Mouse (Mus musculus) liver, embryonic 13.5 days (tissue): Measurements from ENCODE around the gene Nup210. TPM values are rescaled to one million over a fixed set of nuclear protein-coding genes. Genes with fewer than 3 reads are reported as not detected.

Source experiments
- ATAC-seq: fragments of 200-750 bp; cut with Nextera tagmentation; 2 replicates; pipeline ENCODE4 v1.8.0; 2017; ENCODE audit warnings: low read depth, mild to moderate bottlenecking, moderate number of reproducible peaks, moderate library complexity
- DNase-seq: peaks from one replicate; pipeline ENCODE4 v3.0.0; 2022
- H3K27ac ChIP-seq: fragments of 300-500 bp; sonication (generic); 2 replicates; pipeline ENCODE4 v1.5.1; 2015; ENCODE audit warnings: moderate library complexity, mild to moderate bottlenecking, inconsistent platforms
- H3K27me3 ChIP-seq: fragments of 300-500 bp; sonication (generic); 2 replicates; pipeline ENCODE4 v1.6.1; 2015; ENCODE audit warnings: mild to moderate bottlenecking, inconsistent platforms
- H3K36me3 ChIP-seq: fragments of 300-500 bp; sonication (generic); 2 replicates; pipeline ENCODE4 v1.6.1; 2015; ENCODE audit warnings: mild to moderate bottlenecking, inconsistent platforms
- H3K4me1 ChIP-seq: fragments of 300-500 bp; sonication (generic); replicated peaks from 2 replicates; pipeline ENCODE4 v1.6.1; 2015; ENCODE audit warnings: inconsistent platforms
- H3K4me2 ChIP-seq: fragments of 300-500 bp; sonication (generic); 2 replicates; pipeline ENCODE4 v1.6.1; 2015; ENCODE audit warnings: inconsistent platforms, mild to moderate bottlenecking, moderate library complexity
- H3K4me3 ChIP-seq: fragments of 300-500 bp; sonication (generic); replicated peaks from 2 replicates; pipeline ENCODE4 v1.5.1; 2015; ENCODE audit warnings: mild to moderate bottlenecking, inconsistent platforms
- H3K9ac ChIP-seq: fragments of 300-500 bp; sonication (generic); 2 replicates; pipeline ENCODE4 v1.6.1; 2015; ENCODE audit warnings: mild to moderate bottlenecking, inconsistent platforms
- H3K9me3 ChIP-seq: fragments of 300-500 bp; sonication (generic); replicated peaks from 2 replicates; pipeline ENCODE4 v1.6.1; 2016; ENCODE audit warnings: inconsistent platforms
- WGBS: fragments of 180-500 bp; shearing (Covaris S2); methylation state at CpG from one replicate; pipeline ENCODE4 v1.1.7; 2015; ENCODE audit not compliant: insufficient replicate concordance; 5-methylcytosine and 5-hydroxymethylcytosine counted together
- polyA plus RNA-seq: library from polyadenylated mRNA; unstranded; fragments of >200 nt; fragmentation: Nextera tagmentation; extraction: Ambion mirVana; gene quantifications from 2 replicates; pipeline ENCODE4 v1.2.1, GENCODE M21; 2015

Nup210 gene
- polyA plus RNA-seq, 1 experiment from 2014 or later = 28.5 TPM

DNA sequence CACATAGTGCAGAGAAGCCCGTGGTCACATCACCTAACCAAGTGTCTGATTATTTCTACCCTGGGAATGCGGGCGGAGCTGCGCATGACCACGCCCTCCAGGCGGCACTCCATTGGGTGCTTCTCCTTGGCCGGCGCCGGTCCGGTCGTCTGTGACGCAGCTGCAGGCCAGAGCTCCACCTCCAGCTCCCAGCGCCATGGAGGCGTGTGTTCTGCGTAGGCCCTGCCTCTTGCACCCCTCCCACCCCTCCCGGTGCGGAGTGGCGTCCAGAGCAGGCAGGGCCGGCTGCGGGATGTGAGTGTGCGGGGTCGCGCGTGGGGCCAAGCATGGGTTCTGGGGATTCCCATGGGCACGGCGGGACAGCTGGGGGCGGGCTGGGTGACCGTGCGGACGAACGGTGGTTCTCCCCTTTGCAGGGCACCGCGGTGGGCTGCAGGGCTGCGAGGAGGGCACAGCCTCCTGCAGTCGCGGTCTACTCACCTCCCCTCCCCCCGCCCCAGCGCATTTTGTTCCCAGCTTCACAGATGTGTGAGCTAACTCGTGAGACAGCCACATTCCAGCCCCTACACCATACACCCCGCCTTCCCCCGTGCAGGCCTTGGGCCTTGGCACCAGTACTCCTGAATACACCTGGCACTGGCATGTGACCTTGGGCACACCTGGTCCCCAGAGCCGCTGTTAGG is 40.1 kb upstream of the Nup210 start, which contains the start of gene Hdac11:
Gene Hdac11 (plus strand): TSS at position 112 of the 683 bp plus-strand sequence.
- ATAC-seq = peak; percentile 97
- H3K27me3 ChIP-seq = peaks cover 15% of the 10 kb centered on the region; the same call in 1 of the 2 replicates
- 2% methylated on average over 40 of the region's 42 CpGs for WGBS
- peak within 1 kb of the TSS; percentile 99 for H3K27ac ChIP-seq
- H3K9ac ChIP-seq = peak within 1 kb of the TSS; percentile 93
- H3K36me3 ChIP-seq = peaks cover 6% of the 10 kb centered on the region; the same call in 1 of the 2 replicates
- peaks cover 94% of the 10 kb centered on the region for H3K4me1 ChIP-seq
- H3K4me2 ChIP-seq = peak within 1 kb of the TSS; percentile 96
- DNase-seq = peak; percentile 95
- H3K9me3 ChIP-seq = no peaks in the 10 kb centered on the region
- peak within 1 kb of the TSS; percentile 82 for H3K4me3 ChIP-seq

DNA sequence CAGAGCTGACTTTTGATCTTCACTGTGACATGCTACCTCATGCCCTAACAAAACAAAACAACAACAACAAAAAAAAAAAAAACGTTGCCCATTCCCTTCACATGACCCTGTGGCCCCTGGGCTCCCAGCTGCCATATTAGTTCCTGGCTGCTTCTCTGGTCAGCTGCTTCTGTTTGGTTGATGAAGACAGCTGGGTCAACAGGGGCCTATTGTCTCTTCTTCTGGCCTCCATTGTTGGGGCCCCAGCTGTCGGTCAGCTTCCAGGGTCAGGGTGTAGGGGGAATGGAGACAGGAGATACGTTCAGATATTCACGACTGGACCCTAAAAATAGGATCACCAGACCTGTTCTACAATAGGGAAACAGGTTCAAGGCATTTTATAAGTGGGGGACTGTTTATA is 39.4 kb upstream of the Nup210 start:
- peak overlapping the region; percentile 67 for H3K9ac ChIP-seq
- H3K27me3 ChIP-seq = peaks cover 15% of the 10 kb centered on the region; the same call in 1 of the 2 replicates
- H3K4me1 ChIP-seq = peaks cover 94% of the 10 kb centered on the region
- peak overlapping the region; percentile 96 for H3K4me2 ChIP-seq
- 16% methylated on average over 4 of the region's 4 CpGs for WGBS
- H3K4me3 ChIP-seq = peak overlapping the region; percentile 82
- no peaks in the 10 kb centered on the region for H3K9me3 ChIP-seq
- ATAC-seq (no peak), DNase-seq (no peak)
- H3K36me3 ChIP-seq = peaks cover 6% of the 10 kb centered on the region; the same call in 1 of the 2 replicates
- H3K27ac ChIP-seq = peak overlapping the region; percentile 86

DNA sequence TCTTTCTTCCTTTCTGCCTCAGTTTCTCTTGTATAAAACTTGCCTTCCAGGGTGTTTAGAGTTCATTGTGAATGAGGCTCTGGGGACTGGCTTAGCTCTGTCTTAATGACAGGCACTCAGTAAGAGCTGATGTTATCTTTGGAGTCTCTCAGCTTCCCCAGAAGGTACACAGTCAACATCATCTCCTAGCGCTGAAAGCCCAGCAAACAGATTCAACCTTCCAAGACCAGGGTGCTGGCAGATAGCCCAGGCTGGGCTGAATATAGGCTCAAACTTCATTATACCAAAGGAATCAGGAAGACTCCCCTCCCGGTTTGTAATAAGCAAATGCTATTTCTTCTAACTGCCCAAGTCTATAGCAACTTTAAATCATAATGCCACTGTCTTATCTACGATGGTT is 38.7 kb upstream of the Nup210 start:
- Histone ChIP-seq H3K4me2 (no peak overlapping the region), H3K4me1 (peaks cover 89% of the 10 kb centered on the region), H3K9ac (0 out of 2 replicates have a peak overlapping the region, but pooled peaks have one; percentile 67), H3K9me3 (no peaks in the 10 kb centered on the region), H3K4me3 (no peak overlapping the region), H3K27me3 (peaks cover 15% of the 10 kb centered on the region; the same call in 1 of the 2 replicates), H3K27ac (peak overlapping the region; percentile 86), H3K36me3 (peaks cover 6% of the 10 kb centered on the region; the same call in 1 of the 2 replicates)
- ATAC-seq = no peak
- DNase-seq = no peak
- 53% methylated on average over 3 of the region's 3 CpGs for WGBS

- peak overlapping the region; percentile 86; the same call in 1 of the 2 replicates for H3K27ac ChIP-seq
- H3K9me3 ChIP-seq = no peaks in the 10 kb centered on the region
- WGBS = 55% methylated on average over 4 of the region's 4 CpGs
- no peak overlapping the region for H3K4me2 ChIP-seq
- peaks cover 17% of the 10 kb centered on the region; the same call in 1 of the 2 replicates for H3K27me3 ChIP-seq
- ATAC-seq (no peak), DNase-seq (no peak)
- H3K9ac ChIP-seq = no peak overlapping the region
- peaks cover 83% of the 10 kb centered on the region for H3K4me1 ChIP-seq
- H3K36me3 ChIP-seq = peaks cover 6% of the 10 kb centered on the region; the same call in 1 of the 2 replicates
- no peak overlapping the region for H3K4me3 ChIP-seq
Measured at GRCm38 (mm10) chr6:91154685-91155084, 38.1 kb upstream of the Nup210 start.

DNA sequence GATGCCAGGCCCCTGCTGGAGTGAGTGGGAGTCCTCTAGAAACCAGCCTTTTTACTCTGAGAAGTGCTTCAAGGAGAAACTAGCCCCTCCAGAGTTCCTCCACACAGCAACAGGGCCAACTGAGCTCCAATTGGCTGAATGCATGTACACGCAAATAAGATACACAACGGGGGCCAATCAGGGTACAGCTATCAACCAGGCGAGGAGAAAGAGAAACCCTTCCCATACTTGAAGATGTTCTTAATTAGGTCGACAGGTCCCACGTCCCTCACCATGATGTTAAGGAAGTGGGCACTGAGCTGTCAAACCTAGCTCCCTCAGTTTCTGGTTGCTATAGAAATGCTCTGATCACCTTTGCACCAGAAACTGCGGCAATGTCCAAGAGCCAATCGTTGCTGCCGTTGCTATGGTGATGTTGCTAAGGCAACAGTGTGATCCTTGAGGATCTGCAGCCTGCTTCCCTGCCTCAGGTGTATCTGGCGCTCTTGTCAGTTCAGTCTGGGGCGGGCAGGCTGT is 37.0 kb upstream of the Nup210 start:
- Histone ChIP-seq H3K27me3 (peaks cover 17% of the 10 kb centered on the region; the same call in 1 of the 2 replicates), H3K36me3 (peaks cover 5% of the 10 kb centered on the region; the same call in 1 of the 2 replicates), H3K9me3 (no peaks in the 10 kb centered on the region), H3K4me1 (peaks cover 72% of the 10 kb centered on the region), H3K4me2 (peak overlapping the region; percentile 44), H3K9ac (peak overlapping the region; percentile 6; the same call in 1 of the 2 replicates), H3K4me3 (peak overlapping the region; percentile 29), H3K27ac (0 out of 2 replicates have a peak overlapping the region, but pooled peaks have one; percentile 18)
- no peak for DNase-seq
- peak; percentile 19; the same call in 1 of the 2 replicates for ATAC-seq
- 6% methylated on average over 10 of the region's 10 CpGs for WGBS

DNA sequence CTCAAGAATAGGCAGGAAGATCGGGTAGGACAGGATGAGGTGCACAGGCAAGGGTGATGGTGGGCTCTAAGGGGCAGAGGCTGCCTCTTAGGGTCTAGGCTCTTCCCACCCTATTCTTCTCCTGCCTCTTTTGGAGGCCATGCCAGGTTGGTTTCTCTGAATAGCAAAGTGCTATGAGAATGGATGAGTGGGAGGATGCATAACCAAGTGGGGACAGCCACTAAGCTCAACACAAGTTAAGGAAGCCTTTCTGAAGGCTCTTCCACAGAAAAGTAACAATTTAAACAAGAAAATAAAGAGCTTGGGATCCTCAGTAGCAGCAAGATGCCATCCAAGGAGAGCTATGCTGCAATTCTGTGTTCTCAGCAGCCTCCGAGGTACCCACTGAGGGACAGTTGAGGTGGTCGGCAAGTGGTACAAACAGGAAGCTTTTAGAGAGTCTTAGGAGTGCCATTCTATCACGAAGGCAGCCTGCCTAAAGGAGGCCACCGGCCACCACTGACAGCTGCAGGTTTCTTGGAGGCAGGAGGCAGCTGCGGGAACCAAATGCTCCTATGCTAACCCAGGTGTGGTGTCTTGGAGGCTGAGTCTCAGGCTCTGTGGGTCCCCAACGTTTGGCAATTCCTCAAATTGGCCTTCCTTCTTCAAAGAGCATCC is 36.4 kb upstream of the Nup210 start:
- H3K4me1 ChIP-seq = peaks cover 67% of the 10 kb centered on the region
- WGBS = 32% methylated on average over 7 of the region's 7 CpGs

GRCm38 (mm10) chr6:91147152-91147770 is 30.6 kb upstream of the Nup210 start:
- peaks cover 46% of the 10 kb centered on the region for H3K4me1 ChIP-seq
- H3K9ac ChIP-seq = no peak overlapping the region
- 76% methylated on average over 2 of the region's 2 CpGs for WGBS
- H3K4me2 ChIP-seq = no peak overlapping the region
- H3K27me3 ChIP-seq = peaks cover 42% of the 10 kb centered on the region
- ATAC-seq = no peak
- no peaks in the 10 kb centered on the region for H3K36me3 ChIP-seq
- DNase-seq = no peak
- H3K4me3 ChIP-seq = no peak overlapping the region
- H3K9me3 ChIP-seq = no peaks in the 10 kb centered on the region
- no peak overlapping the region for H3K27ac ChIP-seq

More for the DNA sequence above, 36.4 kb upstream of the Nup210 start:
- Histone ChIP-seq H3K9me3 (no peaks in the 10 kb centered on the region), H3K4me2 (peak overlapping the region; percentile 44), H3K27ac (0 out of 2 replicates have a peak overlapping the region, but pooled peaks have one; percentile 18), H3K9ac (peak overlapping the region; percentile 28; the same call in 1 of the 2 replicates), H3K36me3 (no peaks in the 10 kb centered on the region), H3K4me3 (no peak overlapping the region), H3K27me3 (peaks cover 17% of the 10 kb centered on the region; the same call in 1 of the 2 replicates)
- DNase-seq (no peak), ATAC-seq (no peak)

DNA sequence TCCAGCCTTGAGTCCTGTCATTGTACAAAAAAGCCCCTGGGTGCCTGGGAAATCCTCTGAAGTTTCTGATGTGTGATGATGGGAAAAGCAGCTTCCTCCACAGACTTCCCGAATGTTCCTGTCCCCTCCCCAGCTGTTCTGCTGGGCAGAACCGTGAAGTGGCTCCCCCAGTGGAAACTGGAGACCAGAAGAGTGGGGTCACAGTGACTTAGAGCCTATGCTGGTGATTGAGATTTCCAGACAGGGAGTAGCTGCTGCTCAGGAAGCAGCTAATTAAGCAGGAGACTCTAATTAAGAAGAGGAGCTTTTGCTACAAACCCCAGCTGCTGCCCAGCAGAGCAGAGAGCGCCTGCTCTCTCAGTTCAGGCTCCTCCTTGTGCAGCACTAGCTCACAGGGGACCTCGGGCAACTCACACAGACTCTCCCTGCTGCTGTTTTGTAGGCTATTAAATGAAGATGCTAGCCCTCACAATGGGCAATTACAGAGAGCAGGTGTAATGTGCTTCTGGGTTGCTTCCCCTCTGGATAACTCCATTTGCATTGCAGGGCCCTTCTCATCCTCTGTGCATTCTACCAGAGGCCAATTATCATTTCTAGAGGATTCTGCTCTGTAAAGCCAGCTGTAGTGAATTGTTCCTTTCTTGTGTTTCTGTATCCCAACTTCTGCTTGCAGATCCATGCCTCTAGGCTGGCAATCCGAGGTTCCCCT is 30.0 kb upstream of the Nup210 start:
- Histone ChIP-seq H3K27me3 (peaks cover 36% of the 10 kb centered on the region), H3K9ac (peak overlapping the region; percentile 15; the same call in 1 of the 2 replicates), H3K4me1 (peaks cover 46% of the 10 kb centered on the region), H3K4me3 (no peak overlapping the region), H3K4me2 (no peak overlapping the region), H3K36me3 (no peaks in the 10 kb centered on the region), H3K27ac (no peak overlapping the region), H3K9me3 (no peaks in the 10 kb centered on the region)
- DNase-seq (no peak), ATAC-seq (no peak)
- WGBS = 38% methylated on average over 5 of the region's 5 CpGs

DNA sequence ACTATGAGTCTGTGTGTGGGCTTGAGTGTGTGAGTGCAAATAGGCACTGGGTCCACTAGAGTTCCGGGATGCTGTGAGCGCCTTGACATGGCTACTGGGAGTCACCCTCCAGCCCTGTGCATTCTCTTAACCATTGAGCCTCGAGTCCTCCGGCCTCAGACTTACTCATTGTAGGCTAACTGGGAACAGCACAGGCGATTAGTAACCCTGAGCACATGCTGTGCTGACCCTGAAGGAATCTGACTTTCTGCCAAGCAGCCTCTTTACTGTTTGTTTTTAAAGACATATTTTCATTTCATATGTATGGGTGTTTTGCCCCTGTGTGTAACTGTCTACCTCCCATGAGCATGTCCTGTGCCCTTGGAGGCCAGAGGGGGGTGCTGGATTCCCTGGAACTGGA is 28.9 kb upstream of the Nup210 start:
- Histone ChIP-seq H3K4me2 (no peak overlapping the region), H3K4me3 (no peak overlapping the region), H3K9ac (no peak overlapping the region), H3K27ac (peak overlapping the region; percentile 21; the same call in 1 of the 2 replicates), H3K4me1 (peaks cover 44% of the 10 kb centered on the region), H3K36me3 (no peaks in the 10 kb centered on the region), H3K9me3 (no peaks in the 10 kb centered on the region), H3K27me3 (peaks cover 36% of the 10 kb centered on the region)
- 73% methylated on average over 5 of the region's 5 CpGs for WGBS
- ATAC-seq = no peak
- DNase-seq = no peak

GRCm38 (mm10) chr6:91145056-91145455 is 28.4 kb upstream of the Nup210 start:
- ATAC-seq = 0 out of 2 replicates have a peak, but pooled peaks have one; percentile 34
- 49% methylated on average over 3 of the region's 3 CpGs for WGBS
- DNase-seq = no peak

More at GRCm38 (mm10) chr6:91145056-91145455, 28.4 kb upstream of the Nup210 start:
- Histone ChIP-seq H3K27ac (peak overlapping the region; percentile 21; the same call in 1 of the 2 replicates), H3K4me3 (no peak overlapping the region), H3K4me1 (peaks cover 48% of the 10 kb centered on the region), H3K27me3 (peaks cover 36% of the 10 kb centered on the region), H3K9ac (no peak overlapping the region), H3K4me2 (no peak overlapping the region), H3K9me3 (no peaks in the 10 kb centered on the region), H3K36me3 (no peaks in the 10 kb centered on the region)
